Mouse (Mus musculus) MEL (cell line): Measurements from ENCODE around the gene Smc3. TPM values are rescaled to one million over a fixed set of nuclear protein-coding genes. Genes with fewer than 3 reads are reported as not detected.

ENCODE experiments used
- DNase-seq: peaks from one replicate; pipeline ENCODE4 v3.0.0; 2011; ENCODE audit warnings: low read depth, low spot score
- H3K27ac ChIP-seq: 2 replicates; pipeline ENCODE4 v1.5.1; 2012; ENCODE audit warnings: low read depth, mild to moderate bottlenecking, control low read depth, low read length, moderate library complexity; ENCODE audit not compliant: control insufficient read depth
- H3K27me3 ChIP-seq, 2 experiments: fragments of 150-350 bp in 1 of 2; sonication (generic) in 1 of 2; 2 replicates each; pipeline ENCODE4 v1.6.1; 2012; ENCODE audit warnings: low read length in 2 of 2, mild to moderate bottlenecking in 2 of 2, improper control_type of control experiment in 1 of 2, moderate library complexity in 1 of 2; ENCODE audit not compliant: insufficient read depth in 2 of 2, control insufficient read depth in 1 of 2
- H3K36me3 ChIP-seq, 2 experiments: 2 replicates each; pipeline ENCODE4 v1.6.1; 2012 to 2014; ENCODE audit warnings: low read length in 2 of 2, improper control_type of control experiment in 1 of 2, inconsistent platforms in 1 of 2, mild to moderate bottlenecking in 1 of 2; ENCODE audit not compliant: insufficient read depth in 2 of 2, control insufficient read depth in 1 of 2
- H3K4me1 ChIP-seq, 2 experiments: fragments of 150-350 bp in 1 of 2; sonication (generic) in 1 of 2; 2 replicates each; pipeline ENCODE4 v1.6.1; 2012; ENCODE audit warnings: low read length in 2 of 2, improper control_type of control experiment in 1 of 2, mild to moderate bottlenecking in 1 of 2; ENCODE audit not compliant: insufficient read depth in 2 of 2, control insufficient read depth in 1 of 2
- H3K4me3 ChIP-seq, 2 experiments: fragments of 150-350 bp in 1 of 2; sonication (generic) in 1 of 2; 2 replicates each; pipeline ENCODE4 v1.5.1; 2012; ENCODE audit warnings: low read depth in 2 of 2, low read length in 2 of 2, mild to moderate bottlenecking in 2 of 2, moderate library complexity in 2 of 2, control low read depth in 1 of 2, improper control_type of control experiment in 1 of 2; ENCODE audit not compliant: control insufficient read depth in 1 of 2, insufficient read depth in 1 of 2
- H3K79me2 ChIP-seq: 2 replicates; pipeline ENCODE4 v1.6.1; 2012; ENCODE audit warnings: mild to moderate bottlenecking, low read length, moderate library complexity; ENCODE audit not compliant: control insufficient read depth, poor library complexity, insufficient read depth
- H3K9ac ChIP-seq: 2 replicates; pipeline ENCODE4 v1.6.1; 2012; ENCODE audit warnings: low read depth, mild to moderate bottlenecking, control low read depth, low read length, moderate library complexity; ENCODE audit not compliant: control insufficient read depth, poor library complexity, severe bottlenecking
- H3K9me3 ChIP-seq: fragments of 150-350 bp; sonication (generic); replicated peaks from 2 replicates; pipeline ENCODE4 v1.6.1; 2012; ENCODE audit warnings: mild to moderate bottlenecking, low read length, improper control_type of control experiment, moderate library complexity; ENCODE audit not compliant: insufficient read depth
- BHLHE40 ChIP-seq: IDR thresholded peaks from 2 replicates; pipeline ENCODE4 v1.6.1; 2012; ENCODE audit warnings: low read depth, mild to moderate bottlenecking, inconsistent platforms, low read length, improper control_type of control experiment, borderline replicate concordance
- CHD1 ChIP-seq: IDR thresholded peaks from 2 replicates; pipeline ENCODE4 v1.6.1; 2012; ENCODE audit warnings: low read depth, mild to moderate bottlenecking, inconsistent platforms, low read length, improper control_type of control experiment
- CHD2 ChIP-seq: IDR thresholded peaks from 2 replicates; pipeline ENCODE4 v1.6.1; 2011; ENCODE audit warnings: low read length, improper control_type of control experiment
- CTCF ChIP-seq, 3 experiments: IDR thresholded peaks in 2 of 3; conservative IDR thresholded peaks in 1 of 3; 2 replicates each; pipeline ENCODE4 v1.5.1; 2011 to 2012; ENCODE audit warnings: low read length in 3 of 3, low read depth in 2 of 3, mild to moderate bottlenecking in 2 of 3, improper control_type of control experiment in 1 of 3, inconsistent platforms in 1 of 3, mixed read lengths in 1 of 3, moderate library complexity in 1 of 3; ENCODE audit not compliant: control insufficient read depth in 1 of 3, insufficient read depth in 1 of 3, poor library complexity in 1 of 3, severe bottlenecking in 1 of 3
- E2F4 ChIP-seq: IDR thresholded peaks from 2 replicates; pipeline ENCODE4 v1.6.1; 2011; ENCODE audit warnings: low read depth, low read length, improper control_type of control experiment, borderline replicate concordance
- ELF1 ChIP-seq: IDR thresholded peaks from 2 replicates; pipeline ENCODE4 v1.6.1; 2014; ENCODE audit warnings: low read depth, mild to moderate bottlenecking, inconsistent platforms, low read length, improper control_type of control experiment, moderate library complexity
- EP300 ChIP-seq, 2 experiments: IDR thresholded peaks; 2 replicates each; pipeline ENCODE4 v1.6.1; 2011; ENCODE audit warnings: improper control_type of control experiment in 2 of 2, low read length in 2 of 2, low read depth in 1 of 2, mild to moderate bottlenecking in 1 of 2
- GABPA ChIP-seq: IDR thresholded peaks from 2 replicates; pipeline ENCODE4 v1.6.1; 2012; ENCODE audit warnings: low read depth, mild to moderate bottlenecking, inconsistent platforms, low read length, improper control_type of control experiment, moderate library complexity
- GATA1 ChIP-seq: IDR thresholded peaks from 2 replicates; pipeline ENCODE4 v1.6.1; 2011; ENCODE audit warnings: low read depth, low read length, improper control_type of control experiment
- HCFC1 ChIP-seq: IDR thresholded peaks from 2 replicates; pipeline ENCODE4 v1.6.1; 2012; ENCODE audit warnings: low read depth, mild to moderate bottlenecking, inconsistent platforms, low read length, improper control_type of control experiment, moderate library complexity
- JUND ChIP-seq: IDR thresholded peaks from 2 replicates; pipeline ENCODE4 v1.6.1; 2011; ENCODE audit warnings: low read depth, mild to moderate bottlenecking, improper control_type of control experiment, low read length
- KAT2A ChIP-seq: conservative IDR thresholded peaks from 2 replicates; pipeline ENCODE4 v1.6.1; 2012; ENCODE audit warnings: low read depth, low read length, improper control_type of control experiment, inconsistent platforms
- MAFK ChIP-seq: IDR thresholded peaks from 2 replicates; pipeline ENCODE4 v1.6.1; 2011; ENCODE audit warnings: low read depth, mild to moderate bottlenecking, low read length, improper control_type of control experiment, borderline replicate concordance
- MAX ChIP-seq: IDR thresholded peaks from 2 replicates; pipeline ENCODE4 v1.6.1; 2011; ENCODE audit warnings: low read length, improper control_type of control experiment
- MAZ ChIP-seq: IDR thresholded peaks from 2 replicates; pipeline ENCODE4 v1.6.1; 2012; ENCODE audit warnings: low read depth, mild to moderate bottlenecking, inconsistent platforms, low read length, improper control_type of control experiment
- MEF2A ChIP-seq: IDR thresholded peaks from 2 replicates; pipeline ENCODE4 v1.6.1; 2014; ENCODE audit warnings: low read depth, mild to moderate bottlenecking, inconsistent platforms, low read length, improper control_type of control experiment; ENCODE audit not compliant: poor library complexity, insufficient replicate concordance, severe bottlenecking; ENCODE audit errors: extremely low read depth
- MXI1 ChIP-seq: IDR thresholded peaks from 2 replicates; pipeline ENCODE4 v1.6.1; 2011; ENCODE audit warnings: mild to moderate bottlenecking, low read depth, low read length, improper control_type of control experiment
- MYB ChIP-seq: IDR thresholded peaks from 2 replicates; pipeline ENCODE4 v1.6.1; 2011; ENCODE audit warnings: mild to moderate bottlenecking, low read depth, low read length, improper control_type of control experiment
- MYC ChIP-seq: IDR thresholded peaks from 2 replicates; pipeline ENCODE4 v1.6.1; 2011; ENCODE audit warnings: low read depth, mild to moderate bottlenecking, low read length, improper control_type of control experiment, moderate library complexity
- NELFE ChIP-seq: IDR thresholded peaks from 2 replicates; pipeline ENCODE4 v1.6.1; 2011; ENCODE audit warnings: low read depth, low read length, improper control_type of control experiment
- NRF1 ChIP-seq: IDR thresholded peaks from 2 replicates; pipeline ENCODE4 v1.6.1; 2014; ENCODE audit warnings: low read depth, mild to moderate bottlenecking, inconsistent platforms, low read length, improper control_type of control experiment, moderate library complexity; ENCODE audit not compliant: poor library complexity, insufficient read depth, severe bottlenecking
- POLR2A ChIP-seq, 2 experiments: IDR thresholded peaks; 2 replicates each; pipeline ENCODE4 v1.6.1; 2011 to 2012; ENCODE audit warnings: low read length in 2 of 2, mild to moderate bottlenecking in 2 of 2, control low read depth in 1 of 2, improper control_type of control experiment in 1 of 2, low read depth in 1 of 2, moderate library complexity in 1 of 2; ENCODE audit not compliant: control insufficient read depth in 1 of 2, insufficient read depth in 1 of 2, poor library complexity in 1 of 2
- POLR2AphosphoS2 ChIP-seq: IDR thresholded peaks from 2 replicates; pipeline ENCODE4 v1.6.1; 2011; ENCODE audit warnings: low read length, improper control_type of control experiment
- POLR2AphosphoS5 ChIP-seq: IDR thresholded peaks from 2 replicates; pipeline ENCODE4 v1.6.1; 2012; ENCODE audit warnings: low read depth, borderline replicate concordance, mild to moderate bottlenecking, inconsistent platforms, low read length, moderate library complexity, mixed read lengths
- RAD21 ChIP-seq: IDR thresholded peaks from 2 replicates; pipeline ENCODE4 v1.6.1; 2011; ENCODE audit warnings: mild to moderate bottlenecking, low read depth, low read length, improper control_type of control experiment
- RCOR1 ChIP-seq: IDR thresholded peaks from 2 replicates; pipeline ENCODE4 v1.6.1; 2012; ENCODE audit warnings: low read depth, mild to moderate bottlenecking, inconsistent platforms, low read length, improper control_type of control experiment
- SIN3A ChIP-seq: IDR thresholded peaks from 2 replicates; pipeline ENCODE4 v1.6.1; 2012; ENCODE audit warnings: low read length, improper control_type of control experiment, inconsistent platforms
- SMC3 ChIP-seq: IDR thresholded peaks from 2 replicates; pipeline ENCODE4 v1.6.1; 2011; ENCODE audit warnings: low read depth, low read length, improper control_type of control experiment
- TAL1 ChIP-seq: IDR thresholded peaks from 2 replicates; pipeline ENCODE4 v1.6.1; 2012; ENCODE audit warnings: mild to moderate bottlenecking, inconsistent platforms, low read length, moderate library complexity, mixed read lengths
- TCF12 ChIP-seq: IDR thresholded peaks from 2 replicates; pipeline ENCODE4 v1.6.1; 2014; ENCODE audit warnings: low read depth, mild to moderate bottlenecking, inconsistent platforms, low read length, improper control_type of control experiment, moderate library complexity
- UBTF ChIP-seq: IDR thresholded peaks from 2 replicates; pipeline ENCODE4 v1.6.1; 2012; ENCODE audit warnings: low read depth, mild to moderate bottlenecking, inconsistent platforms, low read length, improper control_type of control experiment, moderate library complexity, borderline replicate concordance; ENCODE audit not compliant: insufficient read depth
- USF1 ChIP-seq: IDR thresholded peaks from 2 replicates; pipeline ENCODE4 v1.6.1; 2014; ENCODE audit warnings: low read depth, mild to moderate bottlenecking, inconsistent platforms, low read length, improper control_type of control experiment, moderate library complexity
- USF2 ChIP-seq, 2 experiments: IDR thresholded peaks; 2 replicates each; pipeline ENCODE4 v1.6.1; 2011 to 2012; ENCODE audit warnings: improper control_type of control experiment in 2 of 2, low read length in 2 of 2, borderline replicate concordance in 1 of 2, inconsistent platforms in 1 of 2, low read depth in 1 of 2, mild to moderate bottlenecking in 1 of 2; ENCODE audit not compliant: insufficient read depth in 1 of 2
- ZKSCAN1 ChIP-seq: IDR thresholded peaks from 2 replicates; pipeline ENCODE4 v1.6.1; 2012; ENCODE audit warnings: low read depth, mild to moderate bottlenecking, inconsistent platforms, low read length, improper control_type of control experiment, moderate library complexity
- ZMIZ1 ChIP-seq: IDR thresholded peaks from 2 replicates; pipeline ENCODE4 v1.6.1; 2012; ENCODE audit warnings: low read depth, mild to moderate bottlenecking, inconsistent platforms, low read length, improper control_type of control experiment, moderate library complexity
- polyA plus RNA-seq, 2 experiments: library from polyadenylated mRNA; stranded (reverse) in 1 of 2; unstranded in 1 of 2; fragments of >175 nt in 1 of 2; fragments of >200 nt in 1 of 2; gene quantifications; 2 replicates each; pipeline versions ENCODE4 v1.2.1 to v1.2.4; 2012; ENCODE audit warnings: low replicate concordance in 2 of 2, low read depth in 1 of 2; ENCODE audit not compliant: insufficient read length in 2 of 2, insufficient read depth in 1 of 2, missing spikeins in 1 of 2
- total RNA-seq: library from RNA; depleted of rRNA; stranded (reverse); fragments of 300-350 nt; gene quantifications from 2 replicates; pipeline ENCODE4 v1.2.3, GENCODE M21; 2012; rRNA removed

Smc3 gene
- total RNA-seq (100 and 109 TPM in 2 replicates), polyA plus RNA-seq (100 to 1,000 TPM; 118 to 129 TPM)

DNA sequence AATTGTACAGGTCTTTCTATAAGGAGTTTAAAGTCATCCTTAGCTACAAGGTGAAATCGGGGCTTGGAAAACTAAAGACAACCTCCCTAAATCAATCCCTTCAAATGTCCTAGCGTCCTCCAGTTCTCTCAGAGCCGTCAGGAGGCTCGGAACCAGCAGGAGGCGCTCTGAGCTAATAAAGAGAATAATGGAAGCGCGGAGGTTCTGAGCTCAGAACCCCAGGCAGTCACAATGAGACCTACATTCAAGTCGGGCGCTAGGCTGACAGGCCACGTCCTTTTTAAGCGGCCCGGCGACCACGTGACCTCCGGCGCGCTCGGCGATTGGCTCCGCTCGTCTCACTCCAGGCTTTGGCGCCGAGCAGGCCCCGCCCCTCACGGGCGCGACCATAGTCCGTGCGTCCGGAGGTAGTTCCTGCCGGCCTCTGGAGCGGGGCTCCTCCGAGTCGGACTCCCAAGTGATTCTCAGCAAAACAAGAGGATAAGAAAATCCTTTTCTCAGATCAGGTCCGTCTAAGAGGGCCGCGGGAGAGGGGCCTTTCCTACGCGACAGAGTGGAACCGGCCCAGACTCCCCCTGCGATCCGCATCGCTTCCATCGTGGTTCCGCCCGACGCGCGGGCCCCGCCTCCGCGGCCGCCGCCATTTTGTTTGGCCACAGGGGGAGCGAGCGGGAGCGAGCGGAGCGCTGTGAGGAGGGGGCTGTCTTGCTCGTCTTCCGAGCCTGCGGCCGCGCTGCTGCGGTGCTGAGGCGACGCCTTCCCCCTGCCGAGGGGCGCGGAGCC lies at the start of gene Smc3:
Smc3 (plus strand) TSS at position 642 of the 783 bp plus-strand sequence.
- DNase-seq, result peak; percentile 99
- peak within 1 kb of the TSS; percentile 87 for H3K27ac ChIP-seq
- H3K9ac ChIP-seq, result peak within 1 kb of the TSS; percentile 97
- peaks cover 20 to 29% of the 10 kb centered on the region in 2 experiments for H3K4me1 ChIP-seq
- peak within 1 kb of the TSS; percentile 62 to 86 for H3K4me3 ChIP-seq
- H3K27me3 ChIP-seq, result no peaks in the 10 kb centered on the region
- no peaks in the 10 kb centered on the region for H3K9me3 ChIP-seq
- H3K79me2 ChIP-seq, result peaks cover 37% of the 10 kb centered on the region
- peaks cover 10 to 34% of the 10 kb centered on the region in 2 experiments for H3K36me3 ChIP-seq
- no peak; the same call in 1 of the 2 replicates for TF ChIP-seq NRF1
- peak; percentile 81 for TF ChIP-seq SMC3
- no peak for TF ChIP-seq MYB
- TF ChIP-seq POLR2AphosphoS5, result peak; percentile 96; the same call in 1 of the 2 replicates
- peak; percentile 99 for TF ChIP-seq ZMIZ1
- no peak for TF ChIP-seq MEF2A
- peak; percentile 98 for TF ChIP-seq USF1
- TF ChIP-seq NELFE, result peak; percentile 99
- no peak; the same call in 1 of the 2 replicates for TF ChIP-seq RCOR1
- TF ChIP-seq E2F4, result peak; percentile 90; the same call in 1 of the 2 replicates
- no peak for TF ChIP-seq GATA1
- peak; percentile 97 to 100 for TF ChIP-seq POLR2A (IDR thresholded peaks at IDR 0.05; ENCODE audit: control insufficient read depth in 1 of 2, insufficient read depth in 1 of 2, low read depth in 1 of 2, low read length in 2 of 2, poor library complexity in 1 of 2)
- peak; percentile 89 to 99 (median 96) for TF ChIP-seq CTCF (IDR thresholded peaks at IDR 0.05 in 2 of 3, conservative IDR thresholded peaks at IDR 0.05 in 1 of 3; ENCODE audit: control insufficient read depth in 1 of 3, insufficient read depth in 1 of 3, low read depth in 2 of 3, low read length in 3 of 3, poor library complexity in 1 of 3, severe bottlenecking in 1 of 3)
- TF ChIP-seq HCFC1, result peak; percentile 82
- TF ChIP-seq MAFK, result no peak
- peak; percentile 73; the same call in 1 of the 2 replicates for TF ChIP-seq MAZ
- TF ChIP-seq USF2 (IDR thresholded peaks at IDR 0.05; ENCODE audit: borderline replicate concordance in 1 of 2, insufficient read depth in 1 of 2, low read depth in 1 of 2, low read length in 2 of 2), result peak; percentile 86 to 94
- TF ChIP-seq POLR2AphosphoS2, result peak; percentile 99
- TF ChIP-seq TAL1, result no peak
- no peak for TF ChIP-seq CHD2
- TF ChIP-seq KAT2A, result no peak; the same call in 1 of the 2 replicates
- no peak for TF ChIP-seq ELF1
- TF ChIP-seq TCF12, result peak; percentile 90
- peak; percentile 15; the same call in 1 of the 2 replicates for TF ChIP-seq BHLHE40
- TF ChIP-seq JUND, result no peak
- TF ChIP-seq RAD21, result peak; percentile 84
- TF ChIP-seq CHD1, result peak; percentile 99
- TF ChIP-seq ZKSCAN1, result no peak
- TF ChIP-seq SIN3A, result peak; percentile 77
- TF ChIP-seq MYC, result peak; percentile 64; the same call in 1 of the 2 replicates
- TF ChIP-seq MAX, result peak; percentile 98
- TF ChIP-seq MXI1, result no peak; the same call in 1 of the 2 replicates
- no peak for TF ChIP-seq EP300 (IDR thresholded peaks at IDR 0.05; ENCODE audit: low read depth in 1 of 2, low read length in 2 of 2)
- no peak for TF ChIP-seq GABPA
- no peak for TF ChIP-seq UBTF
